Mouse (Mus musculus): ENCODE data around the gene Ndufs3. TPM values are rescaled to one million over a fixed set of nuclear protein-coding genes. Genes with fewer than 3 reads are reported as not detected.

Ndufs3 gene
- polyA plus RNA-seq (2017; shearing (Covaris generic)): 178 TPM

DNA sequence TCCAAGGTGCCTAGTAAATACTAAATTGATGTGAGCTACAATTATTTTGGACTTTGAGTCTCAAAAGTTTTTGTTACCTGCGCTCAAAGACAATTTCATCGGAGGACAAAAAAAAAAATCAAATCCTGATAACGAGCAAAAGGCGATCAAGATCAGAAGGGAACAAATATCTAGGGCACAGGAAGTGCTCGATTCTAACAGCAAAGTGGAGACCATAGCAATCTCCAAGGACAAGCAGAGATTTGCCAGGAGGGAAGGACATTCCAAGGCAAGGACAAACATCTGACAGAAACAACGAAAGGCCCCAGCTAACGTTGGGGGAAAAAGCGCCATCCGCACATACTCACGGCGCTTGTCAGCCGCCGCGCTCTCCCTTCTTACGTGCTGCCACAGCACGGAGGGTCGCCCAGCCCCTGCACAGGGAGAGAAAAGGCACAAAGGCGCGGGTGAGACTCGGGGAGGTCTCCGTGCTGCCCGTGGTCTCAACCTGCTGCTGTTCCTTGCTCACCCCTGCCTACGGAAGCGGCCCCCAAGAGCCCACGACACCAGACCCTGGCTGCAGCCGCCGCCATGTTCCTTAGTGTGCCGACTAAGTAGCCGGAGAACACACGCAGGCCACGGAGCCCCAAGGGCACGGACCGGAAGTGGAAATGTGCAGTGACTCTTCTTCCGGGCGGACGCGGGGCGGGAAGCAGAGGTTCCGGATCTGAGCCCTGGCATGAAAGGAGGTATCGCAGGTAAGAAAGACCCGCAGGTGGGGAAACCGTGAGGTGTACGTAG is at the start of gene Ndufs3, which contains the start of gene Kbtbd4:
Ndufs3 (minus strand) TSS at position 752 of the 780 bp plus-strand sequence.
Kbtbd4 (plus strand) TSS at position 665 of the 780 bp plus-strand sequence.

DNA sequence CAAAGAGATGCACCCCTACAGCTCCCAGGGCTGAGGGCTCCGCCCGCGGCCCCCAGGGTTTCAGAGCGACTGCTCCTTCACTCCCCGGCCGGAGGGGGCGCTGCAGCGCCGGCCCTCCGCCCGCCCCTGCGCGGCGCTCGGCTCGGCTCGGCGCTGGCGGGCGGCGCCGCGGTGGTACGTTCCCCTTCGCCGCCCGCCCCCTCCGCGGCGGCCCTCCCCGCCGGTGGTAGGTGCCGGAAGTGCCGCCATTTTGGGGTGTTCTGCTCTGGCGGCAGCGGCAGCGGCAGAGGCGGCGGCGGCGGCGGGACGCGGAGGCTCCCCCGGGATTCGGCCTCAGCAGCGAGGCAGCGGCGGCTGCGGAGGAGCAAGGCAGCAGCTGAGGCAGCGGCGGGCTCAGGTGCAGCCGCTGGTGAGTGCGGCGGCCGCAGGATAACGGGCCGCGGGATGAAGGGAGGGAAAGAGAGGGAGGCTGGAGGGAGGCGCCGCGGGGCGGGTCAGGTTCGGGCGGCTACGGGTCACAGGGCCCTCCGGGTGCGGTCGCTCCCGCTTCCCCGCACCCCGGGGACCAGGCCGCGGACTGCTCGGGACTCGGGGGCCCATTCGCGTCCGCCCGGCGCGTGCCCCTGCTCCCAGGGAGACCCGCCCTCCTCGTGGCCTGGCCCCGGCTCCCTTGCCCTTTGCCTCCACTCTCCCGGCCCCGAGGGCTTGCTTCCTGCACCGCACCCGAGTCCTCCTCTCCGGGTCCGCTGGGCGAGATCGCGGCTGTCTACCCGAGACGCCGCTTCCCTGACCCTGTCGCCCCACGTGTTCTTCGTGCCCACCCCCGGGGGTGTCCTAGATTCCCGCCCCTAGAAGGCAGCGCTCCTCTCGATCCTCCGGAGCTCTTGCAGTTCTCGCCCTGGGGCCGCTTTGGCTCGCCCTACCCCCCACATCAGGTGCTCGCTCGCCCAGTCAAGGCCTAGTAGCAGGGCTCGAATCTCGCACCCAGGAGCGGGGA is 35.9 kb upstream of the Ndufs3 start, which contains the start of gene Celf1:
Celf1 (plus strand) TSS at position 150 of the 997 bp plus-strand sequence.

DNA sequence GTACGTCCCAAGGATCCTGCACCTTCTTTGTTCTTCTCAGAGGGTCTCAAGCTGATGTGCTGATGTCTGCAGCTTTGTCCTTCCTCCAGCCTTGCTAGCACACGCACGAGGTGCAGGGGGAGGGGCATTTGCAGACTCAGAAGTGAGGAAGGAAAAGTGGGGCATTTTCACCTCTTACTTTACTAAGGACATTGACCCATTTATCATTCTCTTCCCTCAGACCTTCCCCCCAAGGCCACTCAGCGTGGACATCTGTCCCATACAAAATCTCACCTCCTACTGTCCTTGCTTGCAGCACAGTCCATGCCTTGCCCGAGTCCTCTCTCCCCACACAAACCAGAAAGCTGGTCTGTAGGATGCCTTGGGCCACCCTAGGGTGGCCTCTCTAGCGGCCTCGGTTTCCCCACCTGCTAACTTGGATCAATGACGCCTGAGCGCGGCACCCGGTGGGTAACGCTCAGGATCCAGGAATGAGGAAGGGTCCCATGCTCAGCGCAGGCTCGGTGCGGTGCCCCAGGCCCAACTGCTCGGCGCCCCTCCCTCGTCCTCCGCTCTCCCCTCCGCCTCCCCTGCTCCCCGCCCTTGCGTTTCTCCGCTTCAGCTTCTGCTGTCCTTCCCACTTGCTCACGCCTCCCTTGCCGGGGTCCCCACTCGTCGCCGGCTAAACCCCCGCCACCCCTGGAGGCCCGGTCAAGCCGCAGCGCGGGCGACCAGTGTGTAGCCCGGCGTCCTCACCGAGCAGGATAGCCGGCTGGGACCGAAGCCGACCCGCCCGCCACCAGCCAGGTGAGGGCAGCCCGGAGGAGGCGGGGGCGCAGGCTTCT is 19.2 kb downstream of the Ndufs3 start, which contains the start of gene C1qtnf4:
C1qtnf4 (plus strand) TSS at position 643 of the 824 bp plus-strand sequence.

DNA sequence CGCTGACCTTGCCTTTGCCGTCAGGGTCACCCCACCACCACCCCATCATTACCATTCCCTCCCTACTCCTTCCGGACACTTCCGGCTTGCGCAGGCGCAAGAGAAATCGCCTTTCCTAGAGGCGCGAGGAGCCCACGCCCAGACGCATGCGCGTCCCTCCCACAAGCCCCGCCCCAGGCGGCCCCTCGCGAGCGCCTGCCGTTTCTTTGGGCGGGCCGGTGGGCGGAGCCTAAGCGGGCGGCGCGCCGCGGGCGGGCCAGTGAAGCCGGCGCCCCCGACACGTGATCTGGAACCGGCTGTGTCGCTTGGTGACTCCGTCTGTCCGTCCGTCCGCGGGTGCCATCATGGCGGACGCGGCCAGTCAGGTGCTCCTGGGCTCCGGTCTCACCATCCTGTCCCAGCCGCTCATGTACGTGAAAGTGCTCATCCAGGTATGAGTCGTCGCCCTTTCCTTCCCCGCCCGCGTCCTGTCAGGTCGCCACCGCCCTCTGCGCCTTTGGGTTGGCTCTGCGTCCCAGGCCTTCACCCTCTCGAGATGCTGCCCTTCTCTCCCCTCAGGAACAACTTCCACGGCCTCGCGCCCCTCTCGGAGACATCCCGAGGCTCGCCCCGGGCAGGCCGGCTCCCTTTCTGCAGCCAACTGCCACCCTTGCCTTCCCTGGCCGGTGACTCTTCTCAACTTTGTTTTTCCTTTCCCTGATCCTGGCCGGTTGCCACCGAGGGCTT is 57.5 kb downstream of the Ndufs3 start, which contains the start of gene Mtch2:
Mtch2 (plus strand) TSS at position 201 of the 726 bp plus-strand sequence.

Other genes starting within 250 kb of the Ndufs3 start
- gene Nup160, start 227.6 kb downstream of the Ndufs3 start, polyA plus RNA-seq (2017; shearing (Covaris generic)): 55.9 TPM
- 60.9 TPM for gene Fnbp4, start 159.5 kb downstream of the Ndufs3 start, polyA plus RNA-seq (2017; shearing (Covaris generic))
- not detected for gene Agbl2, start 122.1 kb downstream of the Ndufs3 start, polyA plus RNA-seq (2017; shearing (Covaris generic))
- 161 TPM for gene Mtch2, start 57.7 kb downstream of the Ndufs3 start, polyA plus RNA-seq (2017; shearing (Covaris generic))
- 1.6 TPM for gene C1qtnf4, start 19.0 kb downstream of the Ndufs3 start, polyA plus RNA-seq (2017; shearing (Covaris generic))
- gene Kbtbd4, start 87 bp downstream of the Ndufs3 start, polyA plus RNA-seq (2017; shearing (Covaris generic)): 51.3 TPM
- 33.7 TPM for gene Celf1, start 35.6 kb upstream of the Ndufs3 start, polyA plus RNA-seq (2017; shearing (Covaris generic))
- 5.7 TPM for gene Rapsn, start 130.8 kb upstream of the Ndufs3 start, polyA plus RNA-seq (2017; shearing (Covaris generic))
- 289 TPM for gene Psmc3, start 149.2 kb upstream of the Ndufs3 start, polyA plus RNA-seq (2017; shearing (Covaris generic))
- gene Slc39a13, start 165.6 kb upstream of the Ndufs3 start, polyA plus RNA-seq (2017; shearing (Covaris generic)): 37.0 TPM
- 0.48 TPM for gene Spi1, start 177.6 kb upstream of the Ndufs3 start, polyA plus RNA-seq (2017; shearing (Covaris generic))
- not detected for gene Mybpc3, start 213.3 kb upstream of the Ndufs3 start, polyA plus RNA-seq (2017; shearing (Covaris generic))